Mouse (Mus musculus) ES-E14 (cell line): ENCODE data around the gene Mb21d2.

Experiments
- CHD2 ChIP-seq: IDR thresholded peaks from 2 replicates; pipeline ENCODE4 v1.6.1; 2014; ENCODE audit warnings: mild to moderate bottlenecking, low read depth, low read length, inconsistent platforms
- HCFC1 ChIP-seq: IDR thresholded peaks from 2 replicates; pipeline ENCODE4 v1.6.1; 2012; ENCODE audit warnings: low read length, inconsistent platforms, borderline replicate concordance; ENCODE audit not compliant: insufficient read depth
- MAFK ChIP-seq: IDR thresholded peaks from 2 replicates; pipeline ENCODE4 v1.6.1; 2014; ENCODE audit warnings: mild to moderate bottlenecking, low read depth, low read length, inconsistent platforms; ENCODE audit not compliant: insufficient read depth

DNA sequence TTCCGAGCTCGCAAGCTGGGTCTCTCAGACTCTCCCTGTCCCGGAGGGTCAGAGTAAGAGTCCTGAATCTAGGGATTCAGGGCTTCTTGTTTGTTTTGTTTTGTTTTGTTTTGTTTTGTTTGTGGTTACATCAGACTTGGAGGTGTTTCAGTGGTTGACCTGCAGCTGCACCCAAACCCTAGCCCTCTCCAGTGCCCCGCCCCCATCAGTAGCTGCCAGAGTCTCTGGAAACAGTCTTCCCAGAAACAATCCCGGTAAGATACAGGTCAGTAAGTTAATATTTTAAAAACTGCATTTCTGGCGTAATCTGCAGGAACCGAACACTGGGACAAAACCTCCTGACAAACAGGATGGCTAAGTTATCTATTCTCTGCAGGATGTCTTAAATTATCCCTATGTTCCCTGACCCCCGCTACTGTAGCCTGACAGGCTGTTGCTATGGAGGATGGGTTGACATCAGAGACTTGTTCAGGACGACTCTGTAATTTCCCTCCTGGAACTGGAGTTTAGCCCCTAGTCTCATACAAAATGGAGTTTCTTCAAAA, 43.2 kb downstream of the Mb21d2 start:
- TF ChIP-seq MAFK (no peak), CHD2 (no peak), HCFC1 (no peak)
